8 mouse cellular contexts compared by ENCODE assay signal in the genomic region with DNA sequence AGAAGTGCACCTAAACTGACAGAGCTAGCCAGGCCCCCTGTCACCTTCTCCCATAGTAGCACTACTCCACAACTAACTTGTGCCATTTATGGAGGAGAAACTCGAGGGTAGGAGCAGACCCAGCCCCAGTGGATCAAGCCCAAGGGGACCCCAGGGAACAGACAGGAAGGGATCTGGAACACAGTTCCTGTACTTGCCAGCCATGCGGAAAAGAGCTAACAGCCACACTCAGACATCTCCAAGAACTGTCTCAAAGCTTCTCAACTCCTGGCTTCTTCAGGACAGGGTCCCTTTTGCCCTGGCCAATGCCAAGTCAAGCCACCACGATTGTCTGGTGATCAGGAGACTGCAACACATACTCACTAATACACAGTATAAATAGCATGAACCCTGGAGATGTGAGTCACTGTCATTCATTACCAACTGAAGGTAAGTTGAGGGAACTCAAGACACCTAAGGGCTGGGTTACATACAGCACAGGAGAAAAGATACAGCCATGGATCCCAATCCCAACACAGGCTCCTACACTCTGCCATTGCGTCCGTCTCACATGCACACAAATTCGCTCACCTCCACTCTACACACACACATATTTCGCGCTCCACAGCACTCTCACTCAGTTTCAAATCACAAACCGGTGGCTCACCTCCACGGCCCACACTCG. TPM values are rescaled to one million over a fixed set of nuclear protein-coding genes. Genes with fewer than 3 reads are reported as not detected.
DNase-seq lines count a peak whose midpoint lies in the region; ATAC-seq lines count a peak whose summit lies in the region.

No protein-coding gene starts in this region.

- no peak for ATAC-seq in kidney, embryonic 14.5 days (ENCODE audit: low FRiP score, low TSS enrichment)
- no peak for ATAC-seq in hindbrain, embryonic 12.5 days (ENCODE audit: low FRiP score)
- ATAC-seq in midbrain, embryonic 13.5 days, result no peak
- no peak for ATAC-seq in frontal cortex, adult (ENCODE audit: low TSS enrichment)

- peak overlapping the region; percentile 80 for H3K4me3 ChIP-seq in kidney, embryonic 14.5 days (ENCODE audit: low read length)
- peak overlapping the region; percentile 84 for H3K4me3 ChIP-seq in brown adipose tissue, adult 24 weeks (ENCODE audit: insufficient read depth, low read depth, low read length)
- peak overlapping the region; percentile 98 for H3K4me3 ChIP-seq in hindbrain, embryonic 12.5 days
- peak overlapping the region; percentile 91 for H3K4me3 ChIP-seq in midbrain, embryonic 13.5 days (replicated peaks)

- H3K27ac ChIP-seq in kidney, embryonic 14.5 days (ENCODE audit: low read depth, low read length), result no peak overlapping the region
- H3K27ac ChIP-seq in brown adipose tissue, adult 24 weeks (replicated peaks; ENCODE audit: low read depth, low read length), result peak overlapping the region; percentile 6
- H3K27ac ChIP-seq in hindbrain, embryonic 12.5 days, result peak overlapping the region; percentile 92; the same call in 1 of the 2 replicates
- 0 out of 2 replicates have a peak overlapping the region, but pooled peaks have one; percentile 93 for H3K27ac ChIP-seq in midbrain, embryonic 13.5 days

- H3K9ac ChIP-seq in kidney, embryonic 14.5 days (ENCODE audit: low read depth, low read length), result peak overlapping the region; percentile 83
- peak overlapping the region; percentile 97 for H3K9ac ChIP-seq in hindbrain, embryonic 12.5 days
- peak overlapping the region; percentile 93 for H3K9ac ChIP-seq in midbrain, embryonic 13.5 days (replicated peaks)

- WGBS in kidney, embryonic 14.5 days, result 6% methylated on average over 11 of the region's 11 CpGs
- 2% methylated on average over 11 of the region's 11 CpGs for WGBS in hindbrain, embryonic 12.5 days
- 3% methylated on average over 11 of the region's 11 CpGs for WGBS in midbrain, embryonic 13.5 days

- H3K4me1 ChIP-seq in kidney, embryonic 14.5 days (ENCODE audit: control insufficient read depth, insufficient read depth, low read length), result peaks cover 11% of the 10 kb centered on the region
- H3K4me1 ChIP-seq in brown adipose tissue, adult 24 weeks (ENCODE audit: control insufficient read depth, insufficient read depth, insufficient read length, low read length), result peaks cover 16% of the 10 kb centered on the region
- H3K4me1 ChIP-seq in hindbrain, embryonic 12.5 days, result peaks cover 59% of the 10 kb centered on the region
- H3K4me1 ChIP-seq in midbrain, embryonic 13.5 days (replicated peaks), result peaks cover 65% of the 10 kb centered on the region

- no peaks in the 10 kb centered on the region for H3K9me3 ChIP-seq in kidney, embryonic 14.5 days (ENCODE audit: control insufficient read depth, low read length)
- H3K9me3 ChIP-seq in hindbrain, embryonic 12.5 days (replicated peaks), result no peaks in the 10 kb centered on the region
- H3K9me3 ChIP-seq in midbrain, embryonic 13.5 days, result no peaks in the 10 kb centered on the region

- peaks cover 5% of the 10 kb centered on the region; the same call in 1 of the 2 replicates for H3K27me3 ChIP-seq in kidney, embryonic 14.5 days (ENCODE audit: control insufficient read depth, insufficient read depth, low read length)
- H3K27me3 ChIP-seq in hindbrain, embryonic 12.5 days, result no peaks in the 10 kb centered on the region
- H3K27me3 ChIP-seq in midbrain, embryonic 13.5 days, result no peaks in the 10 kb centered on the region

- DNase-seq in kidney, adult 9 months, result no peak
- DNase-seq in cerebellum, postnatal 10 days, result no peak
- DNase-seq in spleen, adult 12 weeks (ENCODE audit: low spot score), result no peak

- H3K4me2 ChIP-seq in kidney, embryonic 14.5 days (replicated peaks; ENCODE audit: low read depth, low read length), result peak overlapping the region; percentile 78
- H3K4me2 ChIP-seq in hindbrain, embryonic 12.5 days (replicated peaks), result peak overlapping the region; percentile 94
- peak overlapping the region; percentile 77 for H3K4me2 ChIP-seq in midbrain, embryonic 13.5 days (replicated peaks)

- H3K36me3 ChIP-seq in kidney, embryonic 14.5 days (ENCODE audit: control insufficient read depth, insufficient read depth, low read length), result no peaks in the 10 kb centered on the region
- H3K36me3 ChIP-seq in hindbrain, embryonic 12.5 days, result no peaks in the 10 kb centered on the region
- no peaks in the 10 kb centered on the region for H3K36me3 ChIP-seq in midbrain, embryonic 13.5 days

RNA-seq across cellular contexts. Expression of gene Lrig1, which starts 1.3 kb away (rescaled TPM):
- 10.4 and 11.0 TPM in 2 replicates for polyA plus RNA-seq in kidney, embryonic 14.5 days (2014; fragmentation: Nextera tagmentation; extraction: Ambion mirVana)
- 23.3 and 47.0 TPM in 2 replicates for polyA plus RNA-seq in brown adipose tissue, adult 24 weeks (2012; ENCODE audit: insufficient read depth, insufficient read length, missing spikeins)
- 23.9 and 24.3 TPM in 2 replicates for polyA plus RNA-seq in hindbrain, embryonic 12.5 days (2016; fragmentation: Nextera tagmentation; extraction: Ambion mirVana)
- polyA plus RNA-seq in midbrain, embryonic 13.5 days (2015; fragmentation: Nextera tagmentation; extraction: Ambion mirVana), result 10.5 and 11.4 TPM in 2 replicates
